ENCODE assay signal across 23 mouse cellular contexts in the genomic region with DNA sequence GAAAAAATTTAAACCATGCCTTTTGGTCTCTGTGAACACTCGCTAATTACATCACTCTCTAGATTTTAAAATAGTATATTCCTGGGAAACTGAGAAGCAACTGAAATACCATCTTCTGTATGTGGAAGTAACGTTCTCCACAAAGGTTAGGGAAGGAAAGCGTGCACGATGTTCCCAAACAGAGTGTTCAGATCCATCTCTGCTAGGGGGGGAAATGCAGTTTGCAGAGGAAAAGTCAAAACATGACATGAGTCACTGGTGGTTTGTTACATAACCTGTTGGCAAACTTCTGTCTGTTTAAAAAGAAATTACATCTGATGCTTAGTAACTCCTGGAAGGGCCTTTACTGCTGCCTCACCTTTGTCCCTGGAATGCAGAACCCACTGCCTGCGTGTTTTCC.
DNase-seq lines count a peak whose midpoint lies in the region; ATAC-seq and TF ChIP-seq lines count a peak whose summit lies in the region.
"Had no signal": no experiment of that assay in that cellular context is flagged by ENCODE, and none has a peak within 500 bp of the region (broad histone marks: within the 10 kb centered on the region; RNA-seq: fewer than 3 reads in every experiment).

No protein-coding gene starts in this region.

- H3K27me3 ChIP-seq in forebrain, postnatal 0 days (ENCODE audit: insufficient read depth, low read length), result no peaks in the 10 kb centered on the region
- H3K27me3 ChIP-seq: embryonic facial prominence, embryonic 15.5 days; midbrain, embryonic 12.5 days; neural tube, embryonic 12.5 days had no signal

- peak; percentile 41 to 79 for DNase-seq in layer of hippocampus, adult 18-20 months (ENCODE audit: low spot score in 2 of 2)
- no peak for DNase-seq in layer of hippocampus, postnatal 10 days (ENCODE audit: low spot score in 2 of 2)
- peak; percentile 83 for DNase-seq in brain, adult 2 months (ENCODE audit: low read depth, low spot score)
- DNase-seq in layer of hippocampus, adult 2 months (ENCODE audit: low spot score in 2 of 2), result peak; percentile 44 to 63
- DNase-seq in left cerebral cortex, postnatal 25 days (ENCODE audit: low spot score in 2 of 2), result peak; percentile 57 to 74
- DNase-seq in forebrain, postnatal 0 days, result no peak
- DNase-seq in B cell, adult 2 months, result no peak
- DNase-seq: adrenal gland, postnatal 14 days; cerebellum, adult 11-12 months; cerebellum, postnatal 25 days; embryo, embryonic 11 days; heart, postnatal 14 days; kidney, adult 8-10 months; kidney, postnatal 14 days; liver; thymus, postnatal 14 days had no signal

- no peak overlapping the region for H3K4me2 ChIP-seq in forebrain, postnatal 0 days (ENCODE audit: low read depth)
- H3K4me2 ChIP-seq: embryonic facial prominence, embryonic 15.5 days; heart, embryonic 11.5 days; hindbrain, embryonic 14.5 days; midbrain, embryonic 12.5 days; neural tube, embryonic 12.5 days had no signal

- no peak for ATAC-seq in forebrain, postnatal 0 days
- ATAC-seq: lung, postnatal 0 days had no signal

- no peaks in the 10 kb centered on the region for H3K4me1 ChIP-seq in forebrain, postnatal 0 days (ENCODE audit: insufficient read depth)
- H3K4me1 ChIP-seq: embryonic facial prominence, embryonic 15.5 days; midbrain, embryonic 12.5 days; neural tube, embryonic 12.5 days had no signal

- intact Hi-C loops in left cerebral cortex, postnatal 25 days (cut with DNase I), result loop anchor here (1.0 kb wide), 1 partner anchor 260 kb away; no protein-coding TSS in a partner anchor

- no peaks in the 10 kb centered on the region for H3K36me3 ChIP-seq in forebrain, postnatal 0 days (ENCODE audit: insufficient read depth)
- H3K36me3 ChIP-seq: embryonic facial prominence, embryonic 15.5 days; midbrain, embryonic 12.5 days; neural tube, embryonic 12.5 days had no signal

- no peak overlapping the region for H3K9ac ChIP-seq in forebrain, postnatal 0 days
- H3K9ac ChIP-seq: embryonic facial prominence, embryonic 15.5 days; hindbrain, embryonic 14.5 days; midbrain, embryonic 12.5 days; neural tube, embryonic 12.5 days had no signal

- no peak overlapping the region for H3K4me3 ChIP-seq in layer of hippocampus, adult 2 months
- H3K4me3 ChIP-seq in forebrain, postnatal 0 days (ENCODE audit: low read depth, low read length), result no peak overlapping the region
- H3K4me3 ChIP-seq: embryonic facial prominence, embryonic 15.5 days; midbrain, embryonic 12.5 days; neural tube, embryonic 12.5 days had no signal

- H3K9me3 ChIP-seq in forebrain, postnatal 0 days (ENCODE audit: low read length), result no peaks in the 10 kb centered on the region
- H3K9me3 ChIP-seq: embryonic facial prominence, embryonic 15.5 days; midbrain, embryonic 12.5 days; neural tube, embryonic 12.5 days had no signal

- H3K27ac ChIP-seq in layer of hippocampus, adult 2 months, result peak overlapping the region; percentile 71
- H3K27ac ChIP-seq in forebrain, postnatal 0 days (ENCODE audit: low read depth, low read length), result no peak overlapping the region
- H3K27ac ChIP-seq: embryonic facial prominence, embryonic 15.5 days; hindbrain, embryonic 14.5 days; midbrain, embryonic 12.5 days; neural tube, embryonic 12.5 days; stomach, postnatal 0 days had no signal

- 84% methylated on average over 5 of the region's 5 CpGs for WGBS in forebrain, postnatal 0 days

- TF ChIP-seq CTCF in layer of hippocampus, adult 2 months (conservative IDR thresholded peaks at IDR 0.05), result no peak
- TF ChIP-seq CTCF in forebrain, postnatal 0 days (IDR thresholded peaks at IDR 0.05; ENCODE audit: low read depth), result no peak

Comparison
In these comparisons a context has a peak if more than half of its experiments do, and no peak if none do; other contexts are left out.
1. DNase-seq: peak in layer of hippocampus, adult 18-20 months (2 of 2), brain, adult 2 months (single experiment), layer of hippocampus, adult 2 months (2 of 2) and left cerebral cortex, postnatal 25 days (2 of 2); none in layer of hippocampus, postnatal 10 days (0 of 2), forebrain, postnatal 0 days (single experiment) and B cell, adult 2 months (0 of 2).